Mouse (Mus musculus) layer of hippocampus, adult 9-11 months (tissue): Measurements from ENCODE around the gene Pla2g16.

Experiments
- DNase-seq: peaks from one replicate; pipeline ENCODE4 v3.0.0; 2022

Pla2g16 gene

DNA sequence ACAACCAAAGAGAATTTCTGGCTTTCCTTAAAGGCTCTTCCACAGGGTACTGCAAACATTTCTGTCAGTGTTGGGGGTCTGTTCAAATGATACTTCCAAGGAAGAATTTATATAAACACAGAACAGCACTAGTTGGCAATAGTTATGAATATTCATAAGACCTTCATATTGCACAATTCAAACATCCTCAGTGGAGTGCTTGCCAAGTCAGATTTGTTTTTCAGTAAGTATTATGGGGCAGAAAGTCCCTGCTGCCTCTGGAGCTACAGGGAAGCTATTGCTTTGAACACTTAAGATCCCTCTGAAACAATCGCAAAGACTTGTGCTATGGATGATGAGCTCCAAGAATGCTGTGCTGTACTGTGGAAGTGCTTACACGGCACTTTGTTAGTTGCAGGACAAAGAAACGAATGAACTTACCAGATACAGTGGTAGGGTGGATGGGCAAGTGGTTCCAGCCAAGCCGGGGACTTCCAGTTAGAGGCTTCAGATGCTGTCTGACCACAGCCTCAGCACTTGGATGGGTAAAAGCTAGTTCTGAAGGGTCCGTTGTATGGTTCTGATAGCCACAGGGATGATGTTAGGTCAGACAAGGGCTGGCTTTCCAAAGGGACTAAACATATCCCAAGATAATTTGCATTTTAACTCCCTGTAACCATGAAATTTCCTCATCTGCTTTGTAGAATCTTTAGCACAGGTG, 59.1 kb downstream of the Pla2g16 start:
- no peak for DNase-seq

DNA sequence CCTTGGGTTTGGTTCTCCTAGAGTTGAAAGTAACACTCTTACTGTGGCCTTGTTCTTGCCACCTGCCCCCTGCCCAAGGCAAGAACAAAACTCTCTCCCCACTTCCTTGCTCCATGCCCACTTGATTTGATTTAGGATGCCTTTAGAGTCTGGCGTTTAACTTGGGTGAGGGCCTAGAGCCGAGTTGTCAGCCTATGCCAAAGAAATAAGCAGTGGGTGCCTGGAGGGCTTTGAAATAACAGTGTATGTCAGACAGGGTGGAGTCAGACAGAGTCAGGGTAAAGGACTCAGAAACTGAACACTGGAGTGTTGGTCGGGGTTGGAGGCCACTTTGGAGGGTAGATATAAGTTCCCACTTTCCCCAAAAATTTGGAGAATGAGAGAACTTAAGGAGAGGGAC, 59.8 kb downstream of the Pla2g16 start:
- no peak for DNase-seq

DNA sequence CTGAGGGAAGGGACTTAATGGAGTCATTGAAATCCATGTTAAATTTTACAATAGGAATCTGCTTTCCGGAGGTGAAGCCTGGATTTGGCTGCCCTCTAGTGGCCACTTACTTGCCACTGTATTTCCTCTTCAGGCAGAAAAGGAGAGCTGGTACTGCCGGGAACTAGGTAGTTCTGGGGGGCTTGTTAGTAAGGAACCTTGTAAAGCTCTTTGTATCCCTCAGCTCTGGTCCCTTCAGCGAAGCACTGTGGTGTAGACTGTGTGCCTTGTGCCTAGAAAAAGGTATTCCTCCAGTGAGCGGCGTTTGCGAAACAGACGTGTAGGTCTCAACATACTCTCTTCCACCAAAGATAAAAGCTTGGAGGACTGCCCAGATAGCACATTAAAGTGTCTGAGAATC, 60.4 kb downstream of the Pla2g16 start:
- peak; percentile 50 for DNase-seq

DNA sequence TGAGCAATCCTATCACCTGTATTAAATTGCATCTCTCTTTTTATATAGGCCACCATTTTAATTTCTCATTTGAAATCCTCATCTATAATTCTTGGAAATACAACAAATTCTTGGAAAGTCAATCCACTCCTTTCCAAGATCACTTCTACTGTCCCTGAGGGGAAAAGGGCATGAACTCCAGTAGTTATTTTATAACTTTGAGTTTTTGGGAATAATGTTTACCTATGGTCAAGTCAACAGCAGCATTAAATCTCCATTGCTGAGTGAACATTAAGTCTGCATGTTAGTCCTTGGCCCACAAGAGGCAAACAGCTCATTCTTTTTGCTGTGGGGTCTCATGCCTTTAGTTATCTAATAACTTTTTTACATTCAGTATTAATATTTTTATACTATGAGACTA, 75.8 kb downstream of the Pla2g16 start:
- no peak for DNase-seq

DNA sequence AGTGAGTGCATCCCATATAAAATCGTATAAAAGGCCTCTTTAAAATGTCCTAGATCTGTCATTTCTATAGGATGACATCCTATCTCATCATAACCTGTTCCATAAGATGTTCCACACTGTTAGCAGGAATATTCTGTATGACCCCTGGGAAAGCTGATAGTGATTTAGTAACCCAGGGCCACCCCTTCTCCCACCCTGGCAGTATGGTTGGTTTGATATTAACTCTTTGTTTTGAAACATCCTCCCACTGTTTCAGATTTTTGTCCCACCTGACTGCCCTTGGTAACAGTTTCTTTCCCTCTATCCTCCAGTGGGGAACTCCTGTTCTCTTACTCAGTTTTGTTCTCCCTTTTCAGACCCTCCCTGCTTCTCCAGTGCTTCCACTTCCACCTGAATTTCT, 76.5 kb downstream of the Pla2g16 start:
- no peak for DNase-seq
